Mouse (Mus musculus) stomach, postnatal 0 days (tissue): ENCODE results near the gene Trim15.
"Not testable (repeated sequence)": the region's sequence is repeated elsewhere in the genome, so short reads cannot be mapped to it uniquely, and the experiment has no call there.

Source experiments
- CTCF ChIP-seq: IDR thresholded peaks from 2 replicates; pipeline ENCODE4 v1.5.1; 2016; ENCODE audit warnings: antibody characterized with exemption, low read depth, mild to moderate bottlenecking, moderate library complexity
- EP300 ChIP-seq: optimal IDR thresholded peaks from 2 replicates; pipeline ENCODE3; 2016; ENCODE audit warnings: antibody characterized with exemption

DNA sequence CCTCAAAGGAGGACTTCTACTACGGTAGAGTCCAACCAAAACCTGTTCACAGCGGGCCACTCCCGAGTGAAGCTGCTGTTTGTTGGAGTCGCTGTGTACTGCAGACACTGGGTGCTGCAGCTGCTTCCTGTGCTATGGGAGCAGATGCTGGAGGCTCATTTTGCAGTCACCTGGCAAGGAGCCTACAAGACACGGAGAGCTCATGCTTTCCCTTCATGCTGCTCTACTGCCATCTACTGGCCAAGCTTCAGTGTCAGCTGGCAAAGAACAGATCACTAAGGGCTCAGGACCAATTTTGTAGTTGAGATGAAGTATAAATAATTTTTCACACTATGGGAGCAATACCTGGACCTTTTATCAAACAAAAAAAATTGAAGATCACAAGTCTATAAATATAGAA, 41.0 kb downstream of the Trim15 start:
- peak; percentile 85 for TF ChIP-seq CTCF
- not testable (repeated sequence) for TF ChIP-seq EP300
